ENCODE assay signal across 8 mouse cellular contexts in genomic region chrX:73966248-73967176, GRCm38 (mm10). TPM values are rescaled to one million over a fixed set of nuclear protein-coding genes. Genes with fewer than 3 reads are reported as not detected.
A peak's percentile ranks its signal among the peaks of the same experiment; 100 is the strongest.
DNase-seq lines count a peak whose midpoint lies in the region; ATAC-seq lines count a peak whose summit lies in the region.

TSS of gene Hcfc1 (minus strand) at chrX:73966357.

- H3K4me1 ChIP-seq in megakaryocyte, embryonic 14.5 days: peaks cover 59% of the 10 kb centered on the region

- peaks cover 9% of the 10 kb centered on the region for H3K36me3 ChIP-seq in megakaryocyte, embryonic 14.5 days (replicated peaks; ENCODE audit: low read length)

- peaks cover 21% of the 10 kb centered on the region for H3K9me3 ChIP-seq in megakaryocyte, embryonic 14.5 days

- H3K4me3 ChIP-seq in megakaryocyte, embryonic 14.5 days (replicated peaks): peak within 1 kb of the TSS; percentile 95

- DNase-seq in ZHBTc4 (ENCODE audit: low read depth, low spot score): peak; percentile 91
- peak; percentile 83 to 87 for DNase-seq in gastrocnemius, adult 8-10 months (ENCODE audit: low spot score in 2 of 2)
- DNase-seq in hindlimb bud, embryonic 11.5 days (ENCODE audit: extremely low spot score, low read depth, low spot score): peak; percentile 52
- peak; percentile 78 to 88 for DNase-seq in left cerebral cortex, adult 8-10 months (ENCODE audit: low spot score in 2 of 2)
- DNase-seq in right cerebral cortex, postnatal 10 days (ENCODE audit: low spot score in 2 of 2): peak; percentile 93
- peak; percentile 77 for DNase-seq in urinary bladder, postnatal 25 days (ENCODE audit: low spot score)

- ATAC-seq in common myeloid progenitor, adult 5-6 weeks (replicated peaks; ENCODE audit: low read depth, poor library complexity, severe bottlenecking): peak; percentile 52

- H3K27me3 ChIP-seq in megakaryocyte, embryonic 14.5 days (replicated peaks): peaks cover 22% of the 10 kb centered on the region

RNA-seq across cellular contexts. Expression of gene Hcfc1, which starts in this region (rescaled TPM):
- 73.4 and 91.9 TPM in 2 replicates for total RNA-seq in common myeloid progenitor, adult 5-6 weeks (2017)
- total RNA-seq in gastrocnemius, adult 8-10 months (2022): 10 to 100 TPM; 29.8 to 34.0 (median 32.0) TPM
- total RNA-seq in left cerebral cortex, adult 8-10 months (2022): 10 to 100 TPM; 67.9 to 78.7 (median 72.5) TPM
- polyA plus RNA-seq in megakaryocyte, embryonic 14.5 days (2012; ENCODE audit: insufficient read depth, low replicate concordance): 58.4 and 162 TPM in 2 replicates

Comparison
In these comparisons a context has a peak if more than half of its experiments do, and no peak if none do; other contexts are left out.
1. Peak in every context shown above with its lines: DNase-seq, ATAC-seq and H3K4me3 ChIP-seq.